Mouse (Mus musculus): Measurements from ENCODE around the gene Phf21b. TPM values are rescaled to one million over a fixed set of nuclear protein-coding genes. Genes with fewer than 3 reads are reported as not detected.

The Phf21b gene
- polyA plus RNA-seq, 1 experiment from 2014 or later: 0.55 TPM

GRCm38 (mm10) chr15:84829416-84829815 lies 26.4 kb downstream of the Phf21b start:
- Histone ChIP-seq H3K4me1 (replicated peaks; ENCODE audit: control insufficient read depth, insufficient read depth, low read length) (no peaks in the 10 kb centered on the region), H3K36me3 (ENCODE audit: control insufficient read depth, insufficient read depth, low read length) (no peaks in the 10 kb centered on the region), H3K27me3 (ENCODE audit: control insufficient read depth, insufficient read depth, low read depth, low read length) (no peaks in the 10 kb centered on the region), H3K4me2 (ENCODE audit: low read depth, low read length) (no peak overlapping the region), H3K9me3 (ENCODE audit: control insufficient read depth, low read length) (no peaks in the 10 kb centered on the region), H3K4me3 (ENCODE audit: low read length) (no peak overlapping the region), H3K9ac (ENCODE audit: low read length) (no peak overlapping the region), H3K27ac (ENCODE audit: low read length) (no peak overlapping the region)
- WGBS: 3% methylated on average over 15 of the region's 15 CpGs
- ATAC-seq (ENCODE audit: low read depth): peak; percentile 85

- 93% methylated on average over 12 of the region's 12 CpGs for WGBS
- H3K9me3 ChIP-seq (ENCODE audit: control insufficient read depth, low read length): no peaks in the 10 kb centered on the region
- ATAC-seq (ENCODE audit: low read depth): no peak
- no peaks in the 10 kb centered on the region for H3K36me3 ChIP-seq (ENCODE audit: control insufficient read depth, insufficient read depth, low read length)
- H3K27me3 ChIP-seq (ENCODE audit: control insufficient read depth, insufficient read depth, low read depth, low read length): no peaks in the 10 kb centered on the region
- no peaks in the 10 kb centered on the region for H3K4me1 ChIP-seq (replicated peaks; ENCODE audit: control insufficient read depth, insufficient read depth, low read length)
- no peak overlapping the region for H3K9ac ChIP-seq (ENCODE audit: low read length)
- no peak overlapping the region for H3K4me2 ChIP-seq (ENCODE audit: low read depth, low read length)
- H3K27ac ChIP-seq (ENCODE audit: low read length): no peak overlapping the region
- H3K4me3 ChIP-seq (ENCODE audit: low read length): no peak overlapping the region
These were observed 27.2 kb downstream of the Phf21b start for GRCm38 (mm10) chr15:84828603-84829002.

- Histone ChIP-seq H3K4me3 (ENCODE audit: low read length) (no peak overlapping the region), H3K27me3 (ENCODE audit: control insufficient read depth, insufficient read depth, low read depth, low read length) (no peaks in the 10 kb centered on the region), H3K27ac (ENCODE audit: low read length) (no peak overlapping the region), H3K4me2 (ENCODE audit: low read depth, low read length) (no peak overlapping the region), H3K9me3 (ENCODE audit: control insufficient read depth, low read length) (no peaks in the 10 kb centered on the region), H3K9ac (ENCODE audit: low read length) (no peak overlapping the region), H3K36me3 (ENCODE audit: control insufficient read depth, insufficient read depth, low read length) (no peaks in the 10 kb centered on the region), H3K4me1 (replicated peaks; ENCODE audit: control insufficient read depth, insufficient read depth, low read length) (no peaks in the 10 kb centered on the region)
- 85% methylated on average over 4 of the region's 4 CpGs for WGBS
- ATAC-seq (ENCODE audit: low read depth): no peak
These were observed 32.8 kb downstream of the Phf21b start for GRCm38 (mm10) chr15:84823086-84823485.

GRCm38 (mm10) chr15:84820811-84821210 lies 35.0 kb downstream of the Phf21b start:
- H3K27me3 ChIP-seq (ENCODE audit: control insufficient read depth, insufficient read depth, low read depth, low read length): no peaks in the 10 kb centered on the region
- 76% methylated on average over 4 of the region's 4 CpGs for WGBS

GRCm38 (mm10) chr15:84818284-84818683 lies 37.6 kb downstream of the Phf21b start:
- H3K36me3 ChIP-seq (ENCODE audit: control insufficient read depth, insufficient read depth, low read length): no peaks in the 10 kb centered on the region
- H3K27me3 ChIP-seq (ENCODE audit: control insufficient read depth, insufficient read depth, low read depth, low read length): no peaks in the 10 kb centered on the region
- no peaks in the 10 kb centered on the region for H3K4me1 ChIP-seq (replicated peaks; ENCODE audit: control insufficient read depth, insufficient read depth, low read length)
- H3K9me3 ChIP-seq (ENCODE audit: control insufficient read depth, low read length): no peaks in the 10 kb centered on the region
- H3K4me2 ChIP-seq (ENCODE audit: low read depth, low read length): no peak overlapping the region
- ATAC-seq (ENCODE audit: low read depth): no peak
- H3K27ac ChIP-seq (ENCODE audit: low read length): no peak overlapping the region
- H3K4me3 ChIP-seq (ENCODE audit: low read length): no peak overlapping the region
- H3K9ac ChIP-seq (ENCODE audit: low read length): no peak overlapping the region
- 81% methylated on average over 11 of the region's 11 CpGs for WGBS

More at GRCm38 (mm10) chr15:84820811-84821210, 35.0 kb downstream of the Phf21b start:
- Histone ChIP-seq H3K9me3 (ENCODE audit: control insufficient read depth, low read length) (no peaks in the 10 kb centered on the region), H3K4me1 (replicated peaks; ENCODE audit: control insufficient read depth, insufficient read depth, low read length) (no peaks in the 10 kb centered on the region), H3K4me2 (ENCODE audit: low read depth, low read length) (no peak overlapping the region), H3K27ac (ENCODE audit: low read length) (no peak overlapping the region), H3K4me3 (ENCODE audit: low read length) (no peak overlapping the region), H3K9ac (ENCODE audit: low read length) (no peak overlapping the region), H3K36me3 (ENCODE audit: control insufficient read depth, insufficient read depth, low read length) (no peaks in the 10 kb centered on the region)
- ATAC-seq (ENCODE audit: low read depth): no peak

GRCm38 (mm10) chr15:84817589-84817988 lies 38.3 kb downstream of the Phf21b start:
- no peak overlapping the region for H3K4me3 ChIP-seq (ENCODE audit: low read length)
- ATAC-seq (ENCODE audit: low read depth): no peak

GRCm38 (mm10) chr15:84815171-84815570 lies 40.7 kb downstream of the Phf21b start:
- H3K9me3 ChIP-seq (ENCODE audit: control insufficient read depth, low read length): no peaks in the 10 kb centered on the region
- no peaks in the 10 kb centered on the region for H3K27me3 ChIP-seq (ENCODE audit: control insufficient read depth, insufficient read depth, low read depth, low read length)
- no peaks in the 10 kb centered on the region for H3K4me1 ChIP-seq (replicated peaks; ENCODE audit: control insufficient read depth, insufficient read depth, low read length)
- H3K27ac ChIP-seq (ENCODE audit: low read length): no peak overlapping the region
- H3K36me3 ChIP-seq (ENCODE audit: control insufficient read depth, insufficient read depth, low read length): no peaks in the 10 kb centered on the region
- H3K4me2 ChIP-seq (ENCODE audit: low read depth, low read length): no peak overlapping the region
- no peak overlapping the region for H3K9ac ChIP-seq (ENCODE audit: low read length)
- no peak overlapping the region for H3K4me3 ChIP-seq (ENCODE audit: low read length)
- 57% methylated on average over 4 of the region's 4 CpGs for WGBS
- no peak for ATAC-seq (ENCODE audit: low read depth)

More at GRCm38 (mm10) chr15:84817589-84817988, 38.3 kb downstream of the Phf21b start:
- no peak overlapping the region for H3K4me2 ChIP-seq (ENCODE audit: low read depth, low read length)
- no peaks in the 10 kb centered on the region for H3K36me3 ChIP-seq (ENCODE audit: control insufficient read depth, insufficient read depth, low read length)
- H3K9me3 ChIP-seq (ENCODE audit: control insufficient read depth, low read length): no peaks in the 10 kb centered on the region
- no peaks in the 10 kb centered on the region for H3K4me1 ChIP-seq (replicated peaks; ENCODE audit: control insufficient read depth, insufficient read depth, low read length)
- no peak overlapping the region for H3K9ac ChIP-seq (ENCODE audit: low read length)
- H3K27me3 ChIP-seq (ENCODE audit: control insufficient read depth, insufficient read depth, low read depth, low read length): no peaks in the 10 kb centered on the region
- 70% methylated on average over 3 of the region's 3 CpGs for WGBS
- H3K27ac ChIP-seq (ENCODE audit: low read length): no peak overlapping the region

- no peaks in the 10 kb centered on the region for H3K9me3 ChIP-seq (ENCODE audit: control insufficient read depth, low read length)
These were observed 43.0 kb downstream of the Phf21b start for GRCm38 (mm10) chr15:84812831-84813357.

GRCm38 (mm10) chr15:84811126-84811525 lies 44.7 kb downstream of the Phf21b start:
- H3K27ac ChIP-seq (ENCODE audit: low read length): no peak overlapping the region
- H3K4me2 ChIP-seq (ENCODE audit: low read depth, low read length): no peak overlapping the region
- H3K27me3 ChIP-seq (ENCODE audit: control insufficient read depth, insufficient read depth, low read depth, low read length): no peaks in the 10 kb centered on the region
- no peaks in the 10 kb centered on the region for H3K4me1 ChIP-seq (replicated peaks; ENCODE audit: control insufficient read depth, insufficient read depth, low read length)
- no peak for ATAC-seq (ENCODE audit: low read depth)
- H3K4me3 ChIP-seq (ENCODE audit: low read length): no peak overlapping the region
- WGBS: 69% methylated on average over 5 of the region's 5 CpGs
- no peaks in the 10 kb centered on the region for H3K36me3 ChIP-seq (ENCODE audit: control insufficient read depth, insufficient read depth, low read length)
- H3K9me3 ChIP-seq (ENCODE audit: control insufficient read depth, low read length): no peaks in the 10 kb centered on the region
- H3K9ac ChIP-seq (ENCODE audit: low read length): no peak overlapping the region

More at GRCm38 (mm10) chr15:84812831-84813357, 43.0 kb downstream of the Phf21b start:
- Histone ChIP-seq H3K9ac (ENCODE audit: low read length) (no peak overlapping the region), H3K27ac (ENCODE audit: low read length) (no peak overlapping the region), H3K4me1 (replicated peaks; ENCODE audit: control insufficient read depth, insufficient read depth, low read length) (no peaks in the 10 kb centered on the region), H3K36me3 (ENCODE audit: control insufficient read depth, insufficient read depth, low read length) (no peaks in the 10 kb centered on the region), H3K4me2 (ENCODE audit: low read depth, low read length) (no peak overlapping the region), H3K27me3 (ENCODE audit: control insufficient read depth, insufficient read depth, low read depth, low read length) (no peaks in the 10 kb centered on the region), H3K4me3 (ENCODE audit: low read length) (no peak overlapping the region)
- 73% methylated on average over 11 of the region's 11 CpGs for WGBS
- ATAC-seq (ENCODE audit: low read depth): no peak
